Mouse (Mus musculus) urinary bladder, postnatal 36 days (tissue): ENCODE data around the gene Rpl35.

Experiments
- DNase-seq, 2 experiments: peaks; one replicate each; pipeline ENCODE4 v3.0.0; 2022; ENCODE audit warnings: low spot score in 2 of 2, mixed read lengths in 1 of 2

Rpl35 gene

GRCm38 (mm10) chr2:38997386-38998374 lies 7.7 kb downstream of the Rpl35 start, which contains the start of gene Wdr38:
Wdr38 (plus strand) TSS chr2:38997476.
- DNase-seq: peak; percentile 84 to 87

GRCm38 (mm10) chr2:38992452-38992851 lies 13.0 kb downstream of the Rpl35 start:
- DNase-seq: no peak

GRCm38 (mm10) chr2:38992004-38992403 lies 13.4 kb downstream of the Rpl35 start:
- DNase-seq: no peak

DNA sequence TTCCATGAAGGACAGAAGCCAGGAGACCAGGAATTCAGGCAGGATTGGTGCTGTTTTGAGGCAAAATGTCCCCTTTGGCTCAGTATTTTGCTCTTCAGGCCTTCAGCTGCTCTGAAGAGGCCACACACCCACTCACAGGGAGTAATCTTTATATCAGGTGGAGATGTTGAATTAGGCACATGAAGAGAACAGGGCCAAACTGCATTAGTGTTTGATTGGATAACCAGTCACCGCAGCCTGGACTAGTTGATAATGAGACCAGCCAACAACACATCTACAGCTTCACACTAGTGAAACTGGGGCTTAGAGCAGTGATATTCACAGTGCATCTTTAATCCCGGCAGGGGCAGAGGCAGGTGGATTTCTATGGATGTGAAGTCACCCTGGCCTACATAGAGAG lies 16.5 kb downstream of the Rpl35 start:
- no peak for DNase-seq

GRCm38 (mm10) chr2:38987803-38988510 lies 17.5 kb downstream of the Rpl35 start:
- DNase-seq: peak; percentile 51 to 64

DNA sequence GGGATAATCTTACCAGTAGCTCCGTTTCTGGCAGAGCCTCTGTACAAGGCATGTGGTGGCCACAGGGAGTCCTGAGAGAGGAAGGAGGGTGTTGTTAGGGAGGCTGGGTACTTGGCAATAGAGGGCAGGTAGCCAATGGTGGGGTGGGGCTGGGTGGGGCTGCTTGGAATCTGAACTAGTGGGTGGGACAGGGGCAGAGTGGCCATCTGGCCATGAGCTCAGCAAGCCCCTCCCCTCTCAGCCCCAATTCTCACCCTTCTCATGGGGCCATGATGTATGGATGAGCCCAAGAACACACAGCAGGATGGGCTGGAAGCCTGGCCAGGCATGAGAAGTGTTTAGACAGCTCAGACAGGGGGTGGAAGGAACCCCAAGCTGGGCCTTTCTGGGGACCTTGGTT lies 18.1 kb downstream of the Rpl35 start:
- no peak for DNase-seq

GRCm38 (mm10) chr2:38986580-38986979 lies 18.8 kb downstream of the Rpl35 start:
- peak in 1 of 2 experiments; percentile 35 for DNase-seq

DNA sequence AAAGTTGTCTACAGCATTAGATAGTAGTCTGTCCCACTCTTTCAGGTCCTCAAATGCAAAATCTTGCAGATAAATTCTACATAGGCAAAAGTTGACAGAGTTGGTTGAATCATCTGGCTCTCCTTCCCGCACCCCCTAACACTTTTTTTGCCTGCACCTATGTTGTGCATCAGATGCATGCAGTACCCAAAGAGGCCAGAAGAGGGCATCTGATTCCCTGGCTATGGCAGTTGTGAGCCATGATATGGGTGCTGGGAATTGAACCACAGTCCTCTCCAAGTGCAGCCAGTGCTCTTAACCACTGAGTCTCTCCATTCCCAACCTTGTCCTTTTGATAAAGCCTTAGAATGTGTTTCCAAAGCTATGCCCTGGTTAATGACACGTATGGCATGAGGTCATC lies 22.0 kb downstream of the Rpl35 start:
- DNase-seq: no peak

DNA sequence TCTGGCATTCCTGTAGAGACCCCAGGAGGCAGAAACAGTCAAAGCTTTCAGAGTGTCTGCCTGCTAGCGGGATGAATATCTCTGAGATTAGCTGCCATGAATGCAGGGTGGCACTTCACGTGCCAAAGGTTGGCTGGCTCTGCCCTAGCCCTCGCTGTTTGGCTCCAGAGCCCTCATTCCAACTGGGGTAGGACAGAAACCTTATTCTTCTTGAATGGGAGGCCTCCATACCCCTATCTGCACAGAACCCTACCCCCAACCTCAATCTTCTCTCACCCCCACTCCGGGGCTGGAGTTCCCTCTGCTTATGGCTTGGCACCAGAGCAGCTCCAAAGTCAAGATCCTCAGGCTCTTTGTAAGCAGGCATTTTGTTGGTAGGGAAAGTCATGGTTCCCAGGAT lies 27.6 kb downstream of the Rpl35 start:
- DNase-seq: no peak

DNA sequence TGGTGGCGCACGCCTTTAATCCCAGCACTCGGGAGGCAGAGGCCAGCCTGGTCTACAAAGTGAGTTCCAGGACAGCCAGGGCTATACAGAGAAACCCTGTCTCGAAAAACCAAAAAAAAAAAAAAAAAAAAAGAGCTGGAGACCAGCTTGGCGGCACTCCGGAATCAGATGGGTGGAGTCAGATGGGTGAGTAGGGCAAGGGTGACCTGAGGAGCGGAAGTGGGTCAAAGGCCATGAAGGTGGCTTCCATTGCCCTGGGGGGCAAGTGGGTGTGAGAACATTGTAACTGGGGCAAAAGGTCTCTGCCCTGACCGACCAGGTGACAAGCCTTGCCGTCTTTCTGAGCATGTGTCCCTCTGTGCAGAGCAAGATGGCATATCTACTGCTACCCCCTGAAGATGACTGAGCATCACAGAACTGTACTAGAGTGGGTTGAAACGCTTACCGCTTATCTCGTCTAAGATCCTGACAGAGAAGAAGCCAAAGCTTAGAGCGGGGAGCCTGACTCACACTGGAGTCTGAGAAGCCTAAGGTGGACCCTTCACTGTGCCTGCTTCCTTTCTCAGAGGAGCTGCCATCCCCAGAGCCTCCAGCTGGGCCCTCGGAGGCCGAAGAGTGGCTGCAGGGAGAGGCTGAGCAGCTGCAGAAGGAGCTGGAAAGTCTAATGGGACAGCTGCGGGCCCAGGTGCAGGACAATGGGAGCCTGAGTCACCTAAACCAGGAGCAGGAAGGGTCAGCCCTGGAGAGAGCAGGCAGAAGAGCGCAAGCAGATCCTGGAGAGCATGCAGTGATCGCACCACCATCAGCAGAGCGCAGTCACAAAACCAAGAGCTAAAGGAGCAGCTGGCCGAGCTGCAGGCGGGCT lies 29.3 kb downstream of the Rpl35 start:
- DNase-seq: no peak

DNA sequence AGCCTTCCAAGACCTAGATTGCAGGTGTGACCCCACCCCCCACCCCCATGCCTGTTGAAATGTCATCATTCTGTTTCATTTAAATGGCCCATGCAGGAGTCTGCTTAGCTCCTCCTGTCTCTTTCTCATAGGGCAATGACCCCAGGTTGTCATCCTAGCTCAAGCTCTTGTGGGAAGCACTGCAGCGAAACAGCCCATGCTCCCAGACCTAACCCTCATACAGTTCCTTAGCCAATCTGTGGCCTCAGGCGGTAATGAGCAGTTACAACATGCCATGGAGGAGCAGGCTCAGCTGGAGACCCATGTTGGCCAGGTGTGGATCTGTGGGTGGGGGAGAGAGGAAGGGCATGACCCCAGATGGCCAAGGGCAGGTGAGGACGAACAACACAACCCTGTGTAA lies 30.2 kb downstream of the Rpl35 start:
- DNase-seq: no peak

- DNase-seq: no peak
Measured at GRCm38 (mm10) chr2:38974171-38974570, 31.3 kb downstream of the Rpl35 start.

GRCm38 (mm10) chr2:38973701-38974100 lies 31.7 kb downstream of the Rpl35 start:
- no peak for DNase-seq

DNA sequence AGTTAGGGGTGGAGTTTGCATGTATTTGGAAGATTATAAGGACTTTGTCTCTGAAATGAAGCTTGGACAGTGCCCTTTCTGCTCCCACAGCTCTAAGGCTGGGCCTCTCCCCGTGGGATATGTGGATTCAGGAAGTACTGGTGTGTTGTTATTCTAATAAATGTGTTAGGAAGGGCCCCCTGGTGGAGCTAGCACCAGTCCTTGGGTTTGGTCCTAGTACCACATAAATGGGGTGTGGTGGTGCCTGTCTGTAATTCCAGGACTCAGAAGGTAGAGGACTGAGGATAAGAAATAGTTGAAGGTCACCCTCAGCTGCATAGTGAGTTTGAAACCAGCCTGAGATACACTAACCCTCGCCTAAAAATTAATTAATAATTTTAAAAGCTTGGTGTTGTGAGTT lies 32.2 kb downstream of the Rpl35 start:
- no peak for DNase-seq

DNA sequence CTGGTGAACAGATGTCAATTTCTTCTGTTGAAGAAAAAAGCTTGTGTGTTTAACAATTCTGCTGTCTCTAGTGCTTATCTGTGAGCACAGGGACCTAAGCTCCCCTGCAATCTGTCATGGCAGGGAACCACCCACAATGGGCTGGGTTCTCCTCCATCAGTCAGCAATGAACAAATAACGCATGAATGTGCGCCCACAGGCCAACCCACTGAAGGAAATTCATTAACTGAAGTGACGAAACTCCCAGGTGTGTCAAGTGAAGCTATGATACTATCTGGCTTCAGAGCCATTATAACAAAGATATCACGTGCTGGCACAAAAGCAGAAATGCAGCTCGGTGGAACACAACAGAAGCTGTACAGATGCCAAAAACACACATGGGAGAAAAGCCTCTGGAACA lies 35.4 kb downstream of the Rpl35 start:
- no peak for DNase-seq

DNA sequence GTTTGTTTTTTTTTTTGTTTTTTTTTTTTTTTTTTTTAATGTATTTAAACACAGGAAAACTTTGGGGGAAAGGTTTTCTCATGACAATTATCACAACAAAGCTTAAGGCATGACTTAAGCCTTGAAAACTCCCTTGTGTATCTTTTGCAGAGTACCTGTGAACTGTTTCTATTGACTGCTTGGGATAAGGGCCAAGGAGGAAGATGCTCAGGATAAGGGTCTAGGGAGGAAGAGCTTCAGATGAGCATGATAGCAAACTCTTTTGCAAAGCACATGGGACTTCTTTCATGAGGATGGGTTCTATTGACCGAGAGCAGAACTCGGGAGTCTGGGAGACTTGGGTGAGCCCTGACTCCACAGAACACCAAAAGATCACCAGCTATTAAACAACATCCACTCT lies 35.8 kb downstream of the Rpl35 start:
- no peak for DNase-seq

DNA sequence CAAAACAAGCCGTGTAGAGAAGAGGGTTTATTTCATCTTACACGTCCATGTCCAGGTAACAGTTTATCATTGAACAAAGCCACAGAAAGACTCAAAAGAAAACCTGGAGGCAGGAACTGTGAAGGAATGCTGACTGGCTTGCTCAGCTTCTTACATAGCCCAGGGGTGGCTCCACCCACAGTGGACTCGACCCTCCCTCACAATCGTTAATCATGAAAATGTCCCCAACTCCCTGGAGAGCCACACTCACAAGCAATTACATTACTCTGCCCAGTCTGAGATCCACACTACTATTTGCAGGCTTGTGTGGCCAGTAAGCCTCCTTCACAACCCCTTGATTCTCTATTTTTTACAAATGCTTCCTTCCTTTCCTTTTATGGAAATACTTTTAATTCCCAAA lies 41.2 kb downstream of the Rpl35 start:
- DNase-seq: no peak

DNA sequence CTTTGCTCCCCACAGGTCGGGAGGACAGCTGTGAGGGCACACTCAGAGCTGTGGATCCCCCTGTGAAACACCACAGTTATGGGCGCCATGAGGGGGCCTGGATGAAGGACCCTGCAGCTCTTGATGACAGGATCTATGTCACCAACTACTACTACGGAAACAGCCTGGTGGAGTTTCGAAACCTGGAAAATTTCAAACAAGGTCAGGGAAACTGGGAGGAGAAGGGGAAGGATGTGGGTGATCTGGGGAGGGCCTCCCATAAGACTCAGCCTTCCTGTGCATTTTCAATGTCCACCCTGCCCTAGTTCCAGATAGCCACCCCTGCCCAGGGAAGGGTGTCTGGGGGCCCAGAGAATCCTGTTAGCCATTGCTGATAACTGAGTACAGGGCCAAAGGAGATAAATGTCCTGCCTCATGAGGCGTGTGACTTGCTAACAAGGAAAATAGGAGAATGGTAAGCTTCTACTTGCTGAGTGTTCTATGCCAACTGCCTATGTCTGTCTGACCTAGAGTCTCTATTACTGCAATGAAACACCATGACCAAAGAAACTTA lies 47.7 kb downstream of the Rpl35 start:
- no peak for DNase-seq

DNA sequence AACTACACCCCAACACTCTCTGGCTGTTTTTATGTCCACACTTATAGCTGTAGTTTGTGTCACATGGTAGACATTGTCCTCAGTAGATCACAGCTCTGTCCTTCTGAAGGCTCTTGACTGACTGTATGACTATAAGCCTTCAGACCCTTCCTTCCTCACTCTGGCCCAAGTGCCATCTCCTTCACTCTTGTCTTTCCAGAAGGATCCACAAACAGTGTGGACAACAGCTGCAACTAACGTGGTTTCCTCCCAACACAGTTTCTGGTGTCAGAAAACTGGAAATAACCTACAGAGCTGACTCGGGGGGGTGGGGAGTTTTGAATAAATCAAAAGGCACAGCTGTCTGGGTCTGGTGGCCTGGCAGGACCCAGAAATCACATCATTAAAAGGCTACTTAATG lies 49.4 kb downstream of the Rpl35 start:
- DNase-seq: no peak

GRCm38 (mm10) chr2:38953152-38953883 lies 52.1 kb downstream of the Rpl35 start:
- DNase-seq: peak in 1 of 2 experiments; percentile 77
